Mouse (Mus musculus): ENCODE results near the gene Rsph1.
A peak's percentile ranks its signal among the peaks of the same experiment; 100 is the strongest.

DNA sequence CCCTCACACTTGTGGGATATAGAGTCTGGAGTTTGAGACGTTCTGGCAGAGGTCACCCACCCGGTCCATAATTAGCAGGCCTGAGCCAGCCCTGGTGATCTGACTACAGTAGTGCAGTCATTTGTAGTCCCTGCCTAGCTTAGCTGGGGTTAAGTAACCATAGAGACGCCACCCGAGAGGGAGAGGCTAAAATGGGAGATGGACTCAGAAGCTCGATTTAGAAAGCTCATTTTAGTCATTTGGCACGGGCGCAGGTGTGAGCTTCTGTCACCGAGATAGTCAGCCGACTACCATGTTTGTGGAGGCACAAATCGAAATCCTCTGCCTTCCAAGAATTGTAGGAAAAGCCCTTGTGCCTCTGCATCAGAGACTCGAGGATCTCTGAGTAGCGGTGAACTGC lies 44.2 kb upstream of the Rsph1 start:
- TF ChIP-seq CTCF (IDR thresholded peaks at IDR 0.05) (no peak), POLR2A (IDR thresholded peaks at IDR 0.05; ENCODE audit: insufficient read depth, low read depth, low read length) (no peak), EP300 (IDR thresholded peaks at IDR 0.05; ENCODE audit: insufficient read depth, low read depth, low read length) (0 out of 2 replicates have a peak, but pooled peaks have one; percentile 16)

All from heart, adult 2 months (tissue).